Mouse (Mus musculus): ENCODE data around the gene Homez.
A peak's percentile ranks its signal among the peaks of the same experiment; 100 is the strongest.

DNA sequence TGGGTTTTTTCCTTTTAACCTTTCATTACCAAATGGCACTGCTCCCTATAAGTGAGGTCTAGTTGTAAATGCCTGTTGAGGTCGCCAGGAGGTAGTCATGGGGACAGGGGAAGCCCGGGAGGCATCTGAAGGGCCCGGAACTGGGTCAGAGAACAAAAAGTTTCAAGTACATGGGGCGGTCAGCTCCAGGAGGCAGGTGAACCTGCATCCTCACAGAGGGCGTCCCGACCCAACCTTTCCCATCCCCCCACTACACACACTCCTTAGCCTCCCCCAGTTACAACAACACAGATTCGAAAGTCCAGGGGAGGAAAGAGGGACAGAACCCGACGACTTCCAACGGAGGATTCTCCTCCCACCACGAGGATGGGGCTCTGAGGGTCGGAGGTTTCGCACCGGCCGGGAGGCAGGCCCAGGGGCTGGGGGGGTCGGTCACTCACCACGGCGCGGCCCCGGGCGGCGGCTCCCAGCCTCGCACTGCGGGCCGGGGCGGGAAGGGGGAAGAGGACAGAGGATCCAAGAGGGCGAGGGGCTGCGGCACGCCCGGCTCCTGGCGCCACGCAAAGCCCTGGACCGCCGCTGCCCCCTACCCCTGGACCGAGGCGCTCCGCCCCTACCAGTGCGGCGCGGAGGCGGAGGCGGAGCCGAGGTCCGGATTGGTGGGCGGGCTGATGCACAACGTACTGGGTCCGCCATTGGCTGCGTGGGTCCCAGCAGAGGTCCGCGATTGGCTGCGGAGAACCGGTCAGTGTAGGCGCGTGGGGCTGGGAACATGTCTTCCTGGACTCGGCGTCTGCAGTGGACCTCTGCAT, 7.1 kb downstream of the Homez start:
- TF ChIP-seq CTCF (IDR thresholded peaks at IDR 0.05; ENCODE audit: control insufficient read depth, insufficient read depth, insufficient replicate concordance, low read depth, low read length) (no peak), POLR2A (IDR thresholded peaks at IDR 0.05; ENCODE audit: control insufficient read depth, low read depth, low read length) (peak; percentile 68)

Measured in testis, adult 2 months (tissue).